Mouse (Mus musculus) liver, embryonic 16.5 days (tissue): ENCODE data around the gene Acmsd. TPM values are rescaled to one million over a fixed set of nuclear protein-coding genes. Genes with fewer than 3 reads are reported as not detected.

Source experiments
- ATAC-seq: fragments of 200-750 bp; cut with Nextera tagmentation; 2 replicates; pipeline ENCODE4 v1.8.0; 2017; ENCODE audit warnings: low read depth, mild to moderate bottlenecking, moderate number of reproducible peaks, moderate library complexity
- H3K27ac ChIP-seq: fragments of 300-500 bp; sonication (generic); 2 replicates; pipeline ENCODE4 v1.5.1; 2014; ENCODE audit warnings: mild to moderate bottlenecking, low read length
- H3K27me3 ChIP-seq: fragments of 300-500 bp; sonication (generic); 2 replicates; pipeline ENCODE4 v1.6.1; 2014; ENCODE audit warnings: low read depth, low read length, mixed read lengths; ENCODE audit not compliant: control insufficient read depth, insufficient read depth
- H3K36me3 ChIP-seq: fragments of 300-500 bp; sonication (generic); 2 replicates; pipeline ENCODE4 v1.6.1; 2014; ENCODE audit warnings: mild to moderate bottlenecking; ENCODE audit not compliant: control insufficient read depth, insufficient read depth
- H3K4me1 ChIP-seq: fragments of 300-500 bp; sonication (generic); 2 replicates; pipeline ENCODE4 v1.6.1; 2014; ENCODE audit warnings: low read depth, low read length, mixed read lengths; ENCODE audit not compliant: control insufficient read depth
- H3K4me2 ChIP-seq: fragments of 300-500 bp; sonication (generic); 2 replicates; pipeline ENCODE4 v1.6.1; 2014; ENCODE audit warnings: low read depth, low read length, mixed read lengths
- H3K4me3 ChIP-seq: fragments of 300-500 bp; sonication (generic); 2 replicates; pipeline ENCODE4 v1.5.1; 2014; ENCODE audit warnings: low read depth, mild to moderate bottlenecking, low read length
- H3K9ac ChIP-seq: fragments of 300-500 bp; sonication (generic); 2 replicates; pipeline ENCODE4 v1.6.1; 2014; ENCODE audit warnings: low read depth, low read length
- H3K9me3 ChIP-seq: fragments of 300-500 bp; sonication (generic); replicated peaks from 2 replicates; pipeline ENCODE4 v1.6.1; 2016; ENCODE audit warnings: low read length; ENCODE audit not compliant: control insufficient read depth
- WGBS: fragments of 180-500 bp; shearing (Covaris S2); extraction: QIAGEN DNeasy Blood & Tissue Kit; methylation state at CpG from one replicate; pipeline ENCODE4 v1.1.7; 2014; ENCODE audit not compliant: insufficient replicate concordance; 5-methylcytosine and 5-hydroxymethylcytosine counted together
- polyA plus RNA-seq: library from polyadenylated mRNA; unstranded; fragments of >200 nt; fragmentation: Nextera tagmentation; extraction: Ambion mirVana; gene quantifications from 2 replicates; pipeline ENCODE4 v1.2.1, GENCODE M21; 2015

The Acmsd gene
- 4.7 and 5.6 TPM in 2 replicates for polyA plus RNA-seq

DNA sequence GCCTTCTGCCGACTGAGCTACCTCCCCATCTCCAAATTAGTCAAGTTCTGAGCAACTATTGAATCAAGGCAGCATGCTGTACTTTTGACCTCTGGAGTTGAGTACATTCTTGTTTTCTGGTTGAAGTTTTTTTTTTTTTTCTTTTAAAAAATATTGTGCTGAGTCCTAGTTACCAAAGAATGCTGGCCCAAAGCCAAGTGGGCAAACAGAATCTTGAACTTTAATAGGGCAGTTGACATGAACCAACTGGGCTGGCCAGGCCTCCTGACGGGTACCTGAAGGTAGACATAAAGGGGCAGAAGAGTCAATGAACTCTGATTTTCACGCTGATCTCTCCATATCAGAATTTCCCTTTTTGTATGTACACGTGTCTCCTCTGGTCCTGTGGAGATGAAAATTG, at the start of gene Acmsd:
Acmsd (plus strand) TSS at position 318 of the 400 bp plus-strand sequence.
- Histone ChIP-seq H3K4me1 (no peaks in the 10 kb centered on the region), H3K4me3 (no peak within 1 kb of the TSS), H3K4me2 (no peak within 1 kb of the TSS), H3K27me3 (no peaks in the 10 kb centered on the region), H3K27ac (no peak within 1 kb of the TSS), H3K36me3 (no peaks in the 10 kb centered on the region), H3K9me3 (peaks cover 3% of the 10 kb centered on the region; the same call in 1 of the 2 replicates), H3K9ac (no peak within 1 kb of the TSS)
- ATAC-seq: no peak; the same call in 1 of the 2 replicates
- 75% methylated on average over 4 of the region's 4 CpGs for WGBS

DNA sequence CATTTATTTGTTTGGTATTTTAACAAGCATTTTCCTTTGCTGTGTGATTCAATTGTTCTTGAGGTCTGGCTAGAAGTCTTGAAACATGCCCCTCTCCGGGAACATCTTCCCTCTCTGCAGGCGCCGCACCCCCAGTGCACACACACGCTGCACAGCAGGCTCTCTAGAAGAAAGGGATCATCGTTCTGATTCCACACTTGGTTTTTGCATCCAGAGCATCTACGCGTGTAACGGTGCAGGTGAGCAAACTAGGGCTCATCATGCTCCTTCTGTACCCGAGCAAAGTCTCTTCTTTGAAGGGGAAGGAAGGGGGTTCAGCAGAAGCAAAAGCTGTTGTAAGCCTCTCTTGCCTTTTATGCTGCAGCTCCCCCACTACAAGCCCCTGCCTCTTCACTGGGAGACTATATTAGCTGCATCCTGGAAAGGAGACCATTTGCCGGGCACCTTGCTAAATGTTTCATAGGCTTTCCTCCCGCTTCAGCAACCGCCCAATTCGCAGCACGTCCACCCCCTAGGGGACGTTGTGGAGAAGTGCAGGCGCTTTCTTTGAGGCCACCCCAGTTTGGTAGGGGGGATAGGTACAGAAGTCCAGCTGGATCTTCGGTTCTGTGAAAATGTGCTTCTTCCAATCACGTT, 49.6 kb upstream of the Acmsd start, which contains the start of gene Tmem163:
Tmem163 (minus strand) TSS at position 51 of the 636 bp plus-strand sequence.
- H3K9ac ChIP-seq: no peak within 1 kb of the TSS
- H3K36me3 ChIP-seq: no peaks in the 10 kb centered on the region
- H3K27ac ChIP-seq: no peak within 1 kb of the TSS
- peaks cover 3% of the 10 kb centered on the region for H3K4me1 ChIP-seq
- H3K9me3 ChIP-seq: no peaks in the 10 kb centered on the region
- no peak for ATAC-seq
- 19% methylated on average over 18 of the region's 18 CpGs for WGBS
- no peak within 1 kb of the TSS for H3K4me3 ChIP-seq
- peaks cover 48% of the 10 kb centered on the region for H3K27me3 ChIP-seq
- no peak within 1 kb of the TSS for H3K4me2 ChIP-seq

DNA sequence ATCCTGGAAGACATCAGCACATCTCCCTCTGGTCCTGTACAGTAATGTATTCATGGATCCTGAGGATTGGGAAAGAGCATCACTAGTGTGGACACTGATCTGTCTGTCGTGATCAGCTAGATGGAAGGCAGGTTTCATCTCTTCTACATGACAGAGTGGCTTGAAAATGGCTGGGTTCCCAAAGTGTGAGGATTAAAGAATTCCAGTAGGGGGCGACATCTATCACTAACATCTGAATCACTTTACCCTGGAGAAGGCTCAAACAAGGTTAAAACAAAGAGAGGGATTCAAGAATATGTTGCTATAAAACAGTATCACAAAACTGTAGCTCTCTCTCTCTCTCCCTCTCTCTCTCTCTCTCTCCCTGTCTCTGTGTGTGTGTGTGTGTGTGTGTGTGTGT, 32.7 kb upstream of the Acmsd start:
- no peak overlapping the region for H3K4me3 ChIP-seq
- H3K4me1 ChIP-seq: no peaks in the 10 kb centered on the region
- no peaks in the 10 kb centered on the region for H3K36me3 ChIP-seq
- H3K9me3 ChIP-seq: no peaks in the 10 kb centered on the region
- no peak overlapping the region for H3K9ac ChIP-seq
- no peak overlapping the region for H3K4me2 ChIP-seq
- ATAC-seq: no peak
- 14% methylated on average over 2 of the region's 2 CpGs for WGBS
- no peaks in the 10 kb centered on the region for H3K27me3 ChIP-seq
- H3K27ac ChIP-seq: no peak overlapping the region

DNA sequence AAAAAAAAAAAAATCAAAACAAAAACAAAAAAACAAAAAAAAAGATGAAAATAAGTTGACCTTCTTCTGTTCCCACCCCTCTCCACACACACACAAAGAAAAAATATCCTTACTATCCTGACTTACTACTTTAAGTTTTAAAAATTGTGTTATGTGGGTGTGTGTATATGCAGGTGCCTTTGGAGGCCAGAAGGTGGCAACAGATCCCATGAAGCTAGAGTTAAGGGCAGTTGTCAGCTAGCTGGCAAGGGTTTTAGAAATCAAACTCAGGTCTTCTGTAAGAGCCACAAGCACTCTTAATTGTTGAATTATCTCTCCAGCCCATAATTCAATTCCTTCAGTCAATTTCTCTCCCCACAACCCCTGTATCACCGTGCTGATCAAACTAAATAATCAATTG, 27.0 kb upstream of the Acmsd start:
- WGBS: 44% methylated on average over 1 of the region's 1 CpGs
- Histone ChIP-seq H3K4me1 (no peaks in the 10 kb centered on the region), H3K4me3 (no peak overlapping the region), H3K9ac (no peak overlapping the region), H3K27me3 (no peaks in the 10 kb centered on the region), H3K4me2 (no peak overlapping the region), H3K27ac (no peak overlapping the region), H3K36me3 (no peaks in the 10 kb centered on the region), H3K9me3 (no peaks in the 10 kb centered on the region)
- ATAC-seq: no peak

DNA sequence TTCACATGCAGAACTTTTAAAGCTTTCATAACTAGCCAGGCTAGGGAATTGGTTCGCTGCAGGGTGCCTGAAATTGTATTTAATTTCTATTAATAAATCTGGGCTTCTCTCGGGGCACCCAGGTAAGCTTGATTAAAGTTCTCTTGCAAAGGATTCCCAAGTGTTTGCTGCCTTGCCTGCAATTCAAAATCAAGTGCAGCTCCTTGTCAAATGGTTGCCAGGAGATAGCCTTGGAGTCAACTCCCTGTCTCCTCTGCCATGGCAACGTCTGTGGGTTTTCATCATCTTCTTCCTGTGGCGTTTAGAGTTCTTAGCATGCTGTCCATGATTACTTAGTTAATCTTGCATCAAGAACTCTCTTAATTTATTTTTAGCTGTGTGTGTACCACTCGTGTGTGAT, 22.9 kb upstream of the Acmsd start:
- 52% methylated on average over 5 of the region's 5 CpGs for WGBS
- Histone ChIP-seq H3K4me2 (no peak overlapping the region), H3K27ac (no peak overlapping the region), H3K4me3 (no peak overlapping the region), H3K36me3 (no peaks in the 10 kb centered on the region), H3K9ac (no peak overlapping the region), H3K4me1 (no peaks in the 10 kb centered on the region), H3K27me3 (no peaks in the 10 kb centered on the region), H3K9me3 (no peaks in the 10 kb centered on the region)
- ATAC-seq: no peak

DNA sequence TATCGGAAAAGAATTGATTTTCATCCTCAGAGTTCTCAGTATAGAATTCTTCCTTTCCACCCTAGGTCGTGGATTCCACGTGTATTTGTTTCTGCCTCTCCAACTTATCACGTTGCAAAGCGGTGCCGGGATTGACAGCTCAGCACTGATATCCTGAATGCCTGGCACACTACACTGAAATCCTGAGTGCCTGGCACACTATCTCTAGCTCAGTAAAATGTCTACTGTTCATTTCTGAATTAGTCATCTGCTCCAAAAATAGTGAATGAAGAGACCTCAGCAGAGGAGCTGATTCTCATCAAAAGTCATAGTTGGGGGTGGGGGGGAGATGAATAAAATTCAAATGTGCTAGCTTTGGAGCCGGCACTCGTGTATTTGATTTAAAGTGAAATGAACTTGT, 12.8 kb upstream of the Acmsd start:
- Histone ChIP-seq H3K4me1 (no peaks in the 10 kb centered on the region), H3K9ac (no peak overlapping the region), H3K27ac (no peak overlapping the region), H3K4me2 (no peak overlapping the region), H3K4me3 (no peak overlapping the region), H3K36me3 (no peaks in the 10 kb centered on the region), H3K27me3 (no peaks in the 10 kb centered on the region), H3K9me3 (no peaks in the 10 kb centered on the region)
- 69% methylated on average over 8 of the region's 8 CpGs for WGBS
- no peak for ATAC-seq

DNA sequence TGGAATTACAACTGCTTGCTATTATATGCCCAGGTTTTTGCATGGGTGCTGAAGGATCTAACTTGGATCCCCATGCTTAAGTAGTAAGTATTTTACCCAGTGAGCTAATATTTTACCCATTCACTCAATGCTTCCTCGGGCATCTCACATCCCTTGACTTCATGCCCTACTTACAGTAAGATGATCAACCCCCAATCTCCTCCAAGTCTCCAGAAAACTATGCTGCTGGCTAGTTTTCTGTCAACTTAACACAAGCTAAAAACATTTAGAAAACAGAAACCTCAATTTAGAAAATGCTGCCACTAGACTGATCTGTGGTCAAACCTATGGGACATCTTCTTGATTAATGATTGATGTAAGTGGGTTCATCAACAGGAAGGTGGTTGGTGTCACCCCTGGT, 10.9 kb upstream of the Acmsd start:
- Histone ChIP-seq H3K27ac (no peak overlapping the region), H3K4me1 (no peaks in the 10 kb centered on the region), H3K27me3 (no peaks in the 10 kb centered on the region), H3K4me3 (no peak overlapping the region), H3K4me2 (no peak overlapping the region), H3K36me3 (no peaks in the 10 kb centered on the region), H3K9me3 (no peaks in the 10 kb centered on the region), H3K9ac (no peak overlapping the region)
- no peak for ATAC-seq
- WGBS: 66% methylated on average over 1 of the region's 1 CpGs

DNA sequence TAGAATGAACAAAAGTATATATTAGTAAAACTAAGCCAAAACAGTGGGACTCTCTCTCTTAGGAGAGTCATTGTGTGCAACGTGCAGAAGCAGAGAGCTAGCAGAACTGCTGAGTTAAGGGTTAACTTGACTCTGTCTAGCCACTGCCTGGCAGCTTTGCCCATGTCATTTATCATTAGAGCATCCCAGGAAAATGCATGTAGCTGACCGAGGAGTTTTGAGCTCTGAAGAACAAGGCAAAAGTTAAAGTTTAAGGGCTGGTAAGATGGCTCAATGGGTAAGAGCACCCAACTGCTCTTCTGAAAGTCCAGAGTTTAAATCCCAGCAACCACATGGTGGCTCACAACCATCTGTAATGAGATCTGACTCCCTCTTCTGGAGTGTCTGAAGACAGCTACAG, 5.6 kb upstream of the Acmsd start:
- Histone ChIP-seq H3K36me3 (no peaks in the 10 kb centered on the region), H3K27me3 (no peaks in the 10 kb centered on the region), H3K27ac (no peak overlapping the region), H3K4me1 (no peaks in the 10 kb centered on the region), H3K4me3 (no peak overlapping the region), H3K9ac (no peak overlapping the region), H3K9me3 (no peaks in the 10 kb centered on the region; the same call in 1 of the 2 replicates), H3K4me2 (no peak overlapping the region)
- no peak for ATAC-seq
- 31% methylated on average over 2 of the region's 2 CpGs for WGBS

DNA sequence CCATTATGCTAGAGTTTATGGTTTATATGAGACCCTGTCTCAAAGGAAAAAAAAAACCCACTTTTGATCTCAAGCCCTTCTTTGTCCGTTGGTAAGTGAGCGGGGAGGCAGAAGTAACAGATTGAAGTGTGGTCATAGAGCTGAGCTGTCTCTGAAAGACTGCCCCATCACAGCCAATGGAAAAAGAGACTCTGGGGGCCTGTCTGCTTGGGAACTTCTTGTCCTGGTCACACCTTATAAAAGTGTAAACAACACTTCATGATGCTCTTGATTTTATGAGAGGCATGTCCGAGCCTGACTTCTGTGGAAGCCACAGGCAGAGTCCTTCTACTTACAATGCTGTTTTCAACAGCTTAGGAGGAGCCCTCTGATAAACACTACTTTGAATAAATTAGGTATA, 1.9 kb downstream of the Acmsd start:
- Histone ChIP-seq H3K36me3 (no peaks in the 10 kb centered on the region), H3K27me3 (no peaks in the 10 kb centered on the region), H3K4me1 (no peaks in the 10 kb centered on the region), H3K9ac (no peak overlapping the region), H3K4me2 (no peak overlapping the region), H3K27ac (no peak overlapping the region), H3K9me3 (peaks cover 3% of the 10 kb centered on the region; the same call in 1 of the 2 replicates), H3K4me3 (no peak overlapping the region)
- WGBS: 45% methylated on average over 3 of the region's 3 CpGs
- ATAC-seq: no peak
